Mouse (Mus musculus): ENCODE data around the gene Smug1. TPM values are rescaled to one million over a fixed set of nuclear protein-coding genes. Genes with fewer than 3 reads are reported as not detected.

The Smug1 gene
- total RNA-seq, 1 experiment = 10.6 TPM

DNA sequence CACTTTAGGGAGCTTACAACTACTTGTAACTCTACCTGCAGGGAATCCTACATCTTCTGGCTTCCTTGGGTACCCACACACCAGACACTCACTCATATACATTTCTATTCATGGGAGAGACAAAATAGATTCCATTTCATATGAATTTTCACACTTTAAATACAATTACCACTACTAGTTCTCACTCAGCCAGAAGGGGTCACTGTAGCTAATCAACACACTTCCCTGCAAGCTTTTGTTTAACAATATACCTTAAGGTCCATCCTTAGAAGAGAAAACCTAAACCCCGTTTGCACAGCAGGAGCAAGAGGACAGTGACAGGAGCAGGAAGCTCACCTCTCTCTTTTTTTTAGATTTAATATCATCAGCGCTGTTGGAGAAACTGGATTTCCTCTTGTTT is 38.3 kb upstream of the Smug1 start:
- in situ Hi-C loops (cut with MboI; ENCODE audit: low sequenced_read_pairs in 2 of 2, unreplicated experiment in 2 of 2) = no loop called here

DNA sequence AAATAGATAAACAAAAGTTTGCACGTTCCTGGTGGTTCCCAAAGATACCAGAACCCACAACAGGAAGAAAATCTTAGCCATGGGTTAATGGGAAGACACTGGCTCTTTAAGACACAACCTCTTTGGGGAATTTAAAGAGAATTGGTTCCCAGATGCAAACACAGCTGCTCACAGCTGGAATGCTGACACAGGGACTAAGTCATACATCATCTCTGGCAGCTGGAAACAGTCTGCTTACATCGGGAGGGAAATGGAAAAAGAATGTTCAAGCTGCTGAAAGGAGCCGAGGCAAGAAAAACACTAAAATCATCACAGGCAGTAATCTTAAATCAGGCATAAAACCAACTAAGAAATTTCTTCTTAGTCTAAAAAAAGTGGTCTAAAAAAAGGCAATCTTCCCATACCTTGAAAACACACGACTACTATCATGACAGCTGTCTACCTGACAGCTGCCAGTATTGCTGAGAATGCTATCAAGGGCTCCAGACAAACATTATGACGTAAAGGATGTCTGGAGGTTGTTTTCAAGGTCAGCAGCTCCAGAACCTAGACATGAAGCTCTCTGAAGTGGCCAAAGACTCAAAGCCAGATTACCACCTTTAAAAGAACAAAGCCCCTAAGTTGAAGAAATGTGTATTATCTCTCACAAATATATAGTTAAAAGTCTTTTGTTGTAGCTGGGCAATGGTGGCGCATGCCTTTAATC is 35.3 kb upstream of the Smug1 start:
- peaks cover 34% of the 10 kb centered on the region for H3K36me3 ChIP-seq (ENCODE audit: control insufficient read depth, insufficient read depth, low read length, poor library complexity, severe bottlenecking)
- no peak for TF ChIP-seq ZC3H11A (IDR thresholded peaks at IDR 0.05; ENCODE audit: borderline replicate concordance, low read depth, low read length)
- TF ChIP-seq CHD2 (IDR thresholded peaks at IDR 0.05; ENCODE audit: low read depth, low read length) = no peak
- TF ChIP-seq MAFK (IDR thresholded peaks at IDR 0.05; ENCODE audit: insufficient read depth, low read depth, low read length) = no peak
- no peak for TF ChIP-seq ZNF384 (IDR thresholded peaks at IDR 0.05; ENCODE audit: low read depth, low read length)
- no peak for TF ChIP-seq HCFC1 (IDR thresholded peaks at IDR 0.05; ENCODE audit: borderline replicate concordance, insufficient read depth, low read length)
- no peak overlapping the region for H3K4me3 ChIP-seq (ENCODE audit: insufficient read depth in 1 of 2, low read depth in 1 of 2, low read length in 2 of 2, poor library complexity in 1 of 2, severe bottlenecking in 1 of 2)
- H3K27ac ChIP-seq (ENCODE audit: insufficient read depth, low read depth, low read length, poor library complexity, severe bottlenecking) = no peak overlapping the region
- no peak overlapping the region for H3K9ac ChIP-seq (ENCODE audit: insufficient read depth, low read depth, low read length, poor library complexity, severe bottlenecking)
- in situ Hi-C loops (cut with MboI; ENCODE audit: low sequenced_read_pairs in 2 of 2, unreplicated experiment in 2 of 2) = no loop called here
- H3K9me3 ChIP-seq (ENCODE audit: control insufficient read depth, insufficient read depth, low read depth, low read length) = no peaks in the 10 kb centered on the region
- no peak for DNase-seq (ENCODE audit: low read depth, low spot score)
- 0 out of 4 replicates have a peak, but pooled peaks cover 0 to 2% of the 10 kb centered on the region in 2 experiments for H3K4me1 ChIP-seq (ENCODE audit: control insufficient read depth in 2 of 2, insufficient read depth in 2 of 2, low read length in 2 of 2, poor library complexity in 1 of 2)

More for the DNA sequence above, 38.3 kb upstream of the Smug1 start:
- no peaks in the 10 kb centered on the region for H3K9me3 ChIP-seq (ENCODE audit: control insufficient read depth, insufficient read depth, low read depth, low read length)
- no peak overlapping the region for H3K27ac ChIP-seq (ENCODE audit: insufficient read depth, low read depth, low read length, poor library complexity, severe bottlenecking)
- no peak overlapping the region for H3K9ac ChIP-seq (ENCODE audit: insufficient read depth, low read depth, low read length, poor library complexity, severe bottlenecking)
- TF ChIP-seq CHD2 (IDR thresholded peaks at IDR 0.05; ENCODE audit: low read depth, low read length) = no peak
- H3K4me3 ChIP-seq (ENCODE audit: insufficient read depth in 1 of 2, low read depth in 1 of 2, low read length in 2 of 2, poor library complexity in 1 of 2, severe bottlenecking in 1 of 2) = no peak overlapping the region
- peaks cover 0 to 4% of the 10 kb centered on the region in 2 experiments; a peak in 1 of 4 replicates for H3K4me1 ChIP-seq (ENCODE audit: control insufficient read depth in 2 of 2, insufficient read depth in 2 of 2, low read length in 2 of 2, poor library complexity in 1 of 2)
- no peak for DNase-seq (ENCODE audit: low read depth, low spot score)
- peaks cover 32% of the 10 kb centered on the region for H3K36me3 ChIP-seq (ENCODE audit: control insufficient read depth, insufficient read depth, low read length, poor library complexity, severe bottlenecking)

DNA sequence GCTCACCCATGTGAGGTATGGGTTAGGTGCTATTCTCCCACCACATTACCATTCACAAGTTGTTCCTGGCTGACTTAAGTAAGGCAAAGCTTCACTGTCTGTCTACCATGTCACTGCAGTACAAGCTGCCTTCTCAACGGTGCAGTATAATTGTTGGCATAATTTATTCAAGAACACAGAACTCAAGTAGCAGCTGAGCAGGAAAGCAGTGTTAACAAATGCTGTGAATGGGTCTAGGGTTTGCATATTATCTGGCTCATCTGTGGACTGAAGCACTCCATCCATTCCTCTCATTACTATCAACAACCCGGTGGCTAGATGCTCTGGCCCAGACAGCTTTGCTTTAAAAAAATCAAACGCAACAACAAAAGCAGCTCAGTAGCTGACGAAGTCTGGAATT is 30.9 kb upstream of the Smug1 start:
- H3K9me3 ChIP-seq (ENCODE audit: control insufficient read depth, insufficient read depth, low read depth, low read length) = no peaks in the 10 kb centered on the region
- no peak overlapping the region for H3K9ac ChIP-seq (ENCODE audit: insufficient read depth, low read depth, low read length, poor library complexity, severe bottlenecking)
- H3K4me1 ChIP-seq (ENCODE audit: control insufficient read depth in 2 of 2, insufficient read depth in 2 of 2, low read length in 2 of 2, poor library complexity in 1 of 2) = no peaks in the 10 kb centered on the region
- no peak for TF ChIP-seq ZNF384 (IDR thresholded peaks at IDR 0.05; ENCODE audit: low read depth, low read length)
- no peak for TF ChIP-seq ZC3H11A (IDR thresholded peaks at IDR 0.05; ENCODE audit: borderline replicate concordance, low read depth, low read length)
- TF ChIP-seq HCFC1 (IDR thresholded peaks at IDR 0.05; ENCODE audit: borderline replicate concordance, insufficient read depth, low read length) = no peak
- no peak for DNase-seq (ENCODE audit: low read depth, low spot score)
- in situ Hi-C loops (cut with MboI; ENCODE audit: low sequenced_read_pairs in 2 of 2, unreplicated experiment in 2 of 2) = no loop called here
- H3K4me3 ChIP-seq (ENCODE audit: insufficient read depth in 1 of 2, low read depth in 1 of 2, low read length in 2 of 2, poor library complexity in 1 of 2, severe bottlenecking in 1 of 2) = no peak overlapping the region
- no peak overlapping the region for H3K27ac ChIP-seq (ENCODE audit: insufficient read depth, low read depth, low read length, poor library complexity, severe bottlenecking)
- H3K36me3 ChIP-seq (ENCODE audit: control insufficient read depth, insufficient read depth, low read length, poor library complexity, severe bottlenecking) = peaks cover 17% of the 10 kb centered on the region

DNA sequence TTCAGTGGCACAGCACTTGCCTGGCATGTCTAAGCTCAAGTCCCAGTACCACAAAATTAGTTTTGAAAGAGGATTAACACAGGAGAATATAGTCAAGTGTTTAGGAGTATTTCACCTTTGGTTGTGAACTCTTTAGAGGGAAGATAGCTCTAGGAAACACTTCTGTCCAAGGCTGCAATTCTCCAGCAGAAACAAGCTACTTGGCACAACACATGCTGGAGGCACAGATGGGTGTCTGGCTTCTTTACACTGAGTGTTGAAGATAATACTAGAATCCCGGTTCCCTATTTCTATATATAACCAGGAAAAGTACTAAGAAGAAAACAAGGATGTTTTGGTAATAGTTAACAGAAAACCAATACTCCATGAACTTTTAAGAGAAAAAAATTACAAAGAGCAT is 29.9 kb upstream of the Smug1 start:
- H3K27ac ChIP-seq (ENCODE audit: insufficient read depth, low read depth, low read length, poor library complexity, severe bottlenecking) = no peak overlapping the region
- no peaks in the 10 kb centered on the region for H3K4me1 ChIP-seq (ENCODE audit: control insufficient read depth in 2 of 2, insufficient read depth in 2 of 2, low read length in 2 of 2, poor library complexity in 1 of 2)
- in situ Hi-C loops (cut with MboI; ENCODE audit: low sequenced_read_pairs in 2 of 2, unreplicated experiment in 2 of 2) = no loop called here
- peaks cover 15% of the 10 kb centered on the region for H3K36me3 ChIP-seq (ENCODE audit: control insufficient read depth, insufficient read depth, low read length, poor library complexity, severe bottlenecking)
- H3K9ac ChIP-seq (ENCODE audit: insufficient read depth, low read depth, low read length, poor library complexity, severe bottlenecking) = no peak overlapping the region
- TF ChIP-seq MAFK (IDR thresholded peaks at IDR 0.05; ENCODE audit: insufficient read depth, low read depth, low read length) = no peak
- no peak for TF ChIP-seq ZNF384 (IDR thresholded peaks at IDR 0.05; ENCODE audit: low read depth, low read length)
- no peak for TF ChIP-seq HCFC1 (IDR thresholded peaks at IDR 0.05; ENCODE audit: borderline replicate concordance, insufficient read depth, low read length)
- TF ChIP-seq ZC3H11A (IDR thresholded peaks at IDR 0.05; ENCODE audit: borderline replicate concordance, low read depth, low read length) = no peak
- no peak for TF ChIP-seq CHD2 (IDR thresholded peaks at IDR 0.05; ENCODE audit: low read depth, low read length)
- no peaks in the 10 kb centered on the region for H3K9me3 ChIP-seq (ENCODE audit: control insufficient read depth, insufficient read depth, low read depth, low read length)
- no peak overlapping the region for H3K4me3 ChIP-seq (ENCODE audit: insufficient read depth in 1 of 2, low read depth in 1 of 2, low read length in 2 of 2, poor library complexity in 1 of 2, severe bottlenecking in 1 of 2)
- DNase-seq (ENCODE audit: low read depth, low spot score) = no peak

DNA sequence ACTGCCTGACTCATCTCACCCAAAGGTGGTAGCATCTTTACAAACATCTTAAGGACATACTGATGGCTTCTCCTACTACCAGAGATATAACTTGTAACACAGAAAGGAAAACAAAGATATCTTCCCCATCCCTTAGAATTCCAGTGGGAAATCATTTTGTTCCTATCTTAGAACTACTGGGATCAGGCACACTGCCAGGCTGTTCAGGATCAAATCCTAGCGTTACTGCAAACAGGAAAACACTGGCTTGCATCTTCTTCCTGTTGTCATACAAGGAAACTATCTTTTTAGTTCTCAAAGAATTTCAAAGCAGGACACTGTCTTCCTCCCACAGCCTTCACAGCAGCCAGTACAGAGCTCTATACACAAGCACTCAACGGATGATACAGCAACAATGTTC is 26.7 kb upstream of the Smug1 start:
- in situ Hi-C loops (cut with MboI; ENCODE audit: low sequenced_read_pairs in 2 of 2, unreplicated experiment in 2 of 2) = no loop called here
- no peak overlapping the region for H3K4me3 ChIP-seq (ENCODE audit: insufficient read depth in 1 of 2, low read depth in 1 of 2, low read length in 2 of 2, poor library complexity in 1 of 2, severe bottlenecking in 1 of 2)

More for the DNA sequence above, 26.7 kb upstream of the Smug1 start:
- H3K36me3 ChIP-seq (ENCODE audit: control insufficient read depth, insufficient read depth, low read length, poor library complexity, severe bottlenecking) = peaks cover 18% of the 10 kb centered on the region
- DNase-seq (ENCODE audit: low read depth, low spot score) = no peak
- H3K9me3 ChIP-seq (ENCODE audit: control insufficient read depth, insufficient read depth, low read depth, low read length) = no peaks in the 10 kb centered on the region
- H3K27ac ChIP-seq (ENCODE audit: insufficient read depth, low read depth, low read length, poor library complexity, severe bottlenecking) = no peak overlapping the region
- H3K4me1 ChIP-seq (ENCODE audit: control insufficient read depth in 2 of 2, insufficient read depth in 2 of 2, low read length in 2 of 2, poor library complexity in 1 of 2) = no peaks in the 10 kb centered on the region
- no peak for TF ChIP-seq HCFC1 (IDR thresholded peaks at IDR 0.05; ENCODE audit: borderline replicate concordance, insufficient read depth, low read length)
- no peak for TF ChIP-seq ZC3H11A (IDR thresholded peaks at IDR 0.05; ENCODE audit: borderline replicate concordance, low read depth, low read length)
- TF ChIP-seq CHD2 (IDR thresholded peaks at IDR 0.05; ENCODE audit: low read depth, low read length) = no peak
- TF ChIP-seq MAFK (IDR thresholded peaks at IDR 0.05; ENCODE audit: insufficient read depth, low read depth, low read length) = no peak
- no peak for TF ChIP-seq ZNF384 (IDR thresholded peaks at IDR 0.05; ENCODE audit: low read depth, low read length)
- no peak overlapping the region for H3K9ac ChIP-seq (ENCODE audit: insufficient read depth, low read depth, low read length, poor library complexity, severe bottlenecking)

Data from ES-E14 (cell line).